Mouse (Mus musculus) heart, embryonic 14.5 days (tissue): Measurements from ENCODE around the gene Alk. TPM values are rescaled to one million over a fixed set of nuclear protein-coding genes. Genes with fewer than 3 reads are reported as not detected.

Experiments
- ATAC-seq: fragments of 200-750 bp; cut with Nextera tagmentation; 2 replicates; pipeline ENCODE4 v1.8.0; 2017; ENCODE audit warnings: low read depth, moderate TSS enrichment; ENCODE audit not compliant: insufficient number of reproducible peaks, insufficient read depth, low FRiP score
- H3K27ac ChIP-seq, 2 experiments: fragments of 200-500 bp in 1 of 2; fragments of 300-500 bp in 1 of 2; sonication (generic) in 1 of 2; replicated peaks in 1 of 2; 2 replicates each; pipeline ENCODE4 v1.5.1; 2012 to 2014; ENCODE audit warnings: low read depth in 2 of 2, low read length in 2 of 2, control low read depth in 1 of 2, mild to moderate bottlenecking in 1 of 2, mixed read lengths in 1 of 2; ENCODE audit not compliant: control insufficient read depth in 1 of 2, insufficient read depth in 1 of 2
- H3K27me3 ChIP-seq: fragments of 300-500 bp; sonication (generic); 2 replicates; pipeline ENCODE4 v1.6.1; 2014; ENCODE audit warnings: mild to moderate bottlenecking, low read length, control low read depth; ENCODE audit not compliant: control insufficient read depth, insufficient read depth
- H3K36me3 ChIP-seq: fragments of 300-500 bp; sonication (generic); 2 replicates; pipeline ENCODE4 v1.6.1; 2014; ENCODE audit warnings: mild to moderate bottlenecking, control low read depth, low read length, mixed read lengths; ENCODE audit not compliant: control insufficient read depth, insufficient read depth
- H3K4me1 ChIP-seq, 2 experiments: fragments of 200-500 bp in 1 of 2; fragments of 300-500 bp in 1 of 2; sonication (generic) in 1 of 2; 2 replicates each; pipeline ENCODE4 v1.6.1; 2012 to 2014; ENCODE audit warnings: low read length in 2 of 2, control low read depth in 1 of 2, mixed read lengths in 1 of 2; ENCODE audit not compliant: control insufficient read depth in 2 of 2, insufficient read depth in 2 of 2
- H3K4me2 ChIP-seq: fragments of 300-500 bp; sonication (generic); 2 replicates; pipeline ENCODE4 v1.6.1; 2014; ENCODE audit warnings: mild to moderate bottlenecking, low read length
- H3K4me3 ChIP-seq, 2 experiments: fragments of 200-500 bp in 1 of 2; fragments of 300-500 bp in 1 of 2; sonication (generic) in 1 of 2; 2 replicates each; pipeline ENCODE4 v1.5.1; 2012 to 2014; ENCODE audit warnings: low read length in 2 of 2, mild to moderate bottlenecking in 2 of 2, control low read depth in 1 of 2, low read depth in 1 of 2, moderate library complexity in 1 of 2; ENCODE audit not compliant: control insufficient read depth in 1 of 2, insufficient read depth in 1 of 2
- H3K9ac ChIP-seq: fragments of 300-500 bp; sonication (generic); 2 replicates; pipeline ENCODE4 v1.6.1; 2014; ENCODE audit warnings: mild to moderate bottlenecking, low read length
- H3K9me3 ChIP-seq: fragments of 300-500 bp; sonication (generic); 2 replicates; pipeline ENCODE4 v1.6.1; 2016; ENCODE audit warnings: low read length, control low read depth; ENCODE audit not compliant: control insufficient read depth
- WGBS: fragments of 180-500 bp; shearing (Covaris S2); extraction: QIAGEN DNeasy Blood & Tissue Kit; methylation state at CpG from one replicate; pipeline ENCODE4 v1.1.7; 2014; 5-methylcytosine and 5-hydroxymethylcytosine counted together
- polyA plus RNA-seq: library from polyadenylated mRNA; unstranded; fragments of >200 nt; fragmentation: Nextera tagmentation; extraction: Ambion mirVana; gene quantifications from 2 replicates; pipeline ENCODE4 v1.2.1, GENCODE M21; 2014

Alk gene
- polyA plus RNA-seq, 1 experiment from 2014 or later: 0.14 TPM

GRCm38 (mm10) chr17:72474166-72474565, 130.3 kb downstream of the Alk start:
- Histone ChIP-seq H3K4me1 (no peaks in the 10 kb centered on the region), H3K27me3 (no peaks in the 10 kb centered on the region), H3K9me3 (no peaks in the 10 kb centered on the region), H3K27ac (no peak overlapping the region), H3K4me3 (no peak overlapping the region), H3K4me2 (no peak overlapping the region), H3K36me3 (no peaks in the 10 kb centered on the region), H3K9ac (no peak overlapping the region)
- ATAC-seq: no peak
- 77% methylated on average over 5 of the region's 5 CpGs for WGBS

DNA sequence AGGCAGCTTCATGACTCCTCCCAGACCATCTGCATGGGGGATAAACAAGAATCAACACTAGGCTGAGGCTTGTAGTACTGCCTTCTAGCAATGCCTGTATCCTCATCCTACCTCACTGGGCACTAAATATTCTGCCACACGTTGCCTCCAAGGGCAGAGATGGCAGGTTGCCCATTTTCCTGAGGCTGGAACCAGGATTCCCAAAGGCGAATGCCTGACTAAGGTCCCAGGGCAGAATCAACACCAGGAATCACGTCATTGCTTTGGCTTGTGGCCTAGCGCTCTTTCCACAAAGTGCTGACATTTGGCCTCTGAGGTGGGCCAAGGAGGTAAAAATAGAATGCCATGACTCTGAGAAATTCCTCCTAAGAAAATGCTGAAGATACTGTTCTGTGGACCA, 155.9 kb downstream of the Alk start:
- H3K27me3 ChIP-seq: no peaks in the 10 kb centered on the region
- no peaks in the 10 kb centered on the region for H3K9me3 ChIP-seq
- H3K4me2 ChIP-seq: no peak overlapping the region
- WGBS: 45% methylated on average over 4 of the region's 4 CpGs
- no peak overlapping the region for H3K4me3 ChIP-seq
- no peak for ATAC-seq
- H3K36me3 ChIP-seq: no peaks in the 10 kb centered on the region
- no peak overlapping the region for H3K9ac ChIP-seq
- H3K4me1 ChIP-seq: 0 out of 4 replicates have a peak, but pooled peaks cover 0 to 4% of the 10 kb centered on the region in 2 experiments
- no peak overlapping the region for H3K27ac ChIP-seq

GRCm38 (mm10) chr17:72445204-72446177, 158.9 kb downstream of the Alk start:
- H3K27me3 ChIP-seq: no peaks in the 10 kb centered on the region
- WGBS: 57% methylated on average over 3 of the region's 3 CpGs
- no peak overlapping the region for H3K4me2 ChIP-seq
- 0 out of 4 replicates have a peak, but pooled peaks cover 0 to 4% of the 10 kb centered on the region in 2 experiments for H3K4me1 ChIP-seq
- H3K9ac ChIP-seq: no peak overlapping the region
- H3K27ac ChIP-seq: no peak overlapping the region
- no peak for ATAC-seq
- no peaks in the 10 kb centered on the region for H3K36me3 ChIP-seq
- H3K4me3 ChIP-seq: no peak overlapping the region
- no peaks in the 10 kb centered on the region for H3K9me3 ChIP-seq

- H3K27me3 ChIP-seq: no peaks in the 10 kb centered on the region
- no peak overlapping the region for H3K27ac ChIP-seq
- H3K9ac ChIP-seq: no peak overlapping the region
- no peak overlapping the region for H3K4me2 ChIP-seq
- no peak for ATAC-seq
- whole genome bisulfite sequencing: 72% methylated on average over 4 of the region's 4 CpGs
- no peak overlapping the region for H3K4me3 ChIP-seq
- H3K4me1 ChIP-seq: no peaks in the 10 kb centered on the region
- no peaks in the 10 kb centered on the region for H3K9me3 ChIP-seq
- H3K36me3 ChIP-seq: no peaks in the 10 kb centered on the region
These were observed 187.0 kb downstream of the Alk start for GRCm38 (mm10) chr17:72417451-72417850.

DNA sequence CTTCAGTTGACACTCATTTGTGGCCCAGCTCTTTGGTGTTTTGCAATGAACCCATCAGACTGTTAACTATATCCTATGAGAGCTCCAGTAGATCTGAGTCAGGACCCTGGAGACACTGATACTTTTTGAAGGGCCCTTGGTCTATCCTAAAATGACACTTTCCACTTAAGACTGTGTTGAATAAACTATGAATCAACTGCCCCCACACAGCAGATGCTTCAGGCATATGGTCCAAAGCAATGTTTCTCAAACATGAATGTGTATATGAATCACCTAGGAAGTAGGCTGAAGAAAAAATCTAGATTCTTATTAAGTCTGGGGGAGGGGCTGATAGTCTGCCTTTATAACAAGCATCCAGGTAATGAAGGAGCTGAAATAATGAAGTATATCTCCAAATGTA, 189.8 kb downstream of the Alk start:
- Histone ChIP-seq H3K27ac (no peak overlapping the region), H3K4me2 (no peak overlapping the region), H3K4me3 (no peak overlapping the region), H3K9me3 (no peaks in the 10 kb centered on the region), H3K9ac (no peak overlapping the region), H3K4me1 (no peaks in the 10 kb centered on the region), H3K27me3 (no peaks in the 10 kb centered on the region), H3K36me3 (no peaks in the 10 kb centered on the region)
- ATAC-seq: no peak

- no peak for ATAC-seq
- WGBS: 63% methylated on average over 2 of the region's 2 CpGs
- H3K4me3 ChIP-seq: no peak overlapping the region
These were observed 199.6 kb downstream of the Alk start for GRCm38 (mm10) chr17:72404813-72405212.

GRCm38 (mm10) chr17:72401861-72402260, 202.6 kb downstream of the Alk start:
- Histone ChIP-seq H3K4me2 (no peak overlapping the region), H3K4me1 (no peaks in the 10 kb centered on the region), H3K9me3 (no peaks in the 10 kb centered on the region), H3K27ac (no peak overlapping the region), H3K4me3 (no peak overlapping the region), H3K27me3 (no peaks in the 10 kb centered on the region), H3K36me3 (no peaks in the 10 kb centered on the region), H3K9ac (no peak overlapping the region)
- no peak for ATAC-seq
- WGBS: 71% methylated on average over 3 of the region's 3 CpGs

More at GRCm38 (mm10) chr17:72404813-72405212, 199.6 kb downstream of the Alk start:
- Histone ChIP-seq H3K36me3 (no peaks in the 10 kb centered on the region), H3K9ac (no peak overlapping the region), H3K27ac (no peak overlapping the region), H3K4me1 (no peaks in the 10 kb centered on the region), H3K4me2 (no peak overlapping the region), H3K27me3 (no peaks in the 10 kb centered on the region), H3K9me3 (no peaks in the 10 kb centered on the region)
